Mouse (Mus musculus): Measurements from ENCODE around the gene Slc9a5.
A peak's percentile ranks its signal among the peaks of the same experiment; 100 is the strongest.

Slc9a5 gene

DNA sequence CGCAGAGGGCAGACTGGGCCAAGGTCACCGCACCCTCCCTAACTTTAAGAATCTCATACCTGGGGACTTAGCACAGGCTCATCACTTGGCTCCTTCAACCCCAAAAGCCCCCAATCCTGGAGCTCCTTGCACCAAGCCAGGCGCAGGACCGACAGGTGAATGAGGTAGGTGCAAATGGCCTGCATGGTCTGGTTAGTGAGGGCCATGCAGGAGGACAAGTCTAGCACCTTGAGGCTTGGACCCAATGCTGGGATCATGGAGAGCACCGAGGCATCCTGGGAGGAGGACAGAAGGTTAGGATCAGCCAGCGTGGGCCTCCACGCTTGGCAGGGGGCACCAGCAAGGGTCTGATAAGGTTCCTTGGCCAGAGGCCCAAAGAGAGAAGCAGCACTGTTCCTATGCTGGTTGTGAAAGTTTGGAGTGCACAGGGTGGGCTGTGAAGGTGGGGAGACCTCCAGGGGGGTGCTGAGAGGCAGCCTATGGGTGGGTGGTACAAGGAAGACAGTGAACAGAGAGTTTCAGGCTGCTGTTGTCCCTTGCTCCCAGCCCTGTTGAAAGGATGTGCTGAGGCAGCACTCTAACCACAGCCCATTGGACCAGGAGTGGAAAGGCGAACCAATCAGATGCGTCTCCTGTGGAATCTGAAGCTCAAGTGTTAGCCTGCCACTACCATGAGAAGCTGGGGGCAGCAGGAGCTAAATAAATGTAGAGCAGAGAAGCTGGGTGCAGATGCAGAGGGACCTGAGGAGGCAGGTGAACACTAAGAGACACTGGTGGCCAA lies 34.8 kb upstream of the Slc9a5 start:
- peaks cover 5% of the 10 kb centered on the region for H3K36me3 ChIP-seq (ENCODE audit: control insufficient read depth, insufficient read depth, low read length, poor library complexity, severe bottlenecking)
- DNase-seq (ENCODE audit: low read depth, low spot score), result no peak
- H3K27me3 ChIP-seq (ENCODE audit: control insufficient read depth, insufficient read depth, low read length, poor library complexity, severe bottlenecking), result no peaks in the 10 kb centered on the region

DNA sequence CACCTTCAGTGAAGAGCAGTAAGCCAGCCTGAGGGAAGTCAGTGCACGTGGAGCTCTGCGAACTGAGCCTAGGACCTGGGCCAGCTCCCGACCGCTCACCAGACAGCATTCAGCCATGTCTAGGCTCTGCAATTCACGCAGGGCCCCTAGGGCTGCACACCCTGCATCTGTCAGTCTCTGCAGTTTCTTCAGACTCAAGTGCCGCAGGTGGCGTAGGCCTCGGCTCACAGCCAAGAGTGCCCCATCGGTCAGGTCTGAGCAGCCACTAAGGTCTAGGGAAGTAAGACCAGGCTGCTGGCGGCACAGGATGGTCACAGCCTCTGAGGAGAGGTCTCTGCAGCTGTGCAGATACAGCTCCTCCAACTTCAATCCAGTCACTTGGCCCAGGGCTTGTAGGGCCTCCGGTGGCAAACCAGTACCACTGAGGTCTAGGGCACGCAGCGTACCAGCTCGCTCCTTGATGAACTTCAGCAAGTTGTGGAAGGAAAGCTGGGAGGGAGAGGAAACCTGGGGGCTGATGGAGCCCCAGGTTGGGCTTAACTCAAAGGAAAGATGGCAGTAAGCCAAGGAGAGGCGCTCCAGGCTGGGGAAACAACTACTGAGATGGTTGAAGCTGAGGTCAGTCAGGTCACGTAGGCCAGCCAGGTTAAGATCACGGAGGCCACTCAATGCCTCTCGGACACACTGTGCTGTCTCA lies 33.4 kb upstream of the Slc9a5 start:
- no peaks in the 10 kb centered on the region for H3K27me3 ChIP-seq (ENCODE audit: control insufficient read depth, insufficient read depth, low read length, poor library complexity, severe bottlenecking)
- peaks cover 2% of the 10 kb centered on the region; the same call in 1 of the 2 replicates for H3K36me3 ChIP-seq (ENCODE audit: control insufficient read depth, insufficient read depth, low read length, poor library complexity, severe bottlenecking)
- DNase-seq (ENCODE audit: low read depth, low spot score), result no peak

DNA sequence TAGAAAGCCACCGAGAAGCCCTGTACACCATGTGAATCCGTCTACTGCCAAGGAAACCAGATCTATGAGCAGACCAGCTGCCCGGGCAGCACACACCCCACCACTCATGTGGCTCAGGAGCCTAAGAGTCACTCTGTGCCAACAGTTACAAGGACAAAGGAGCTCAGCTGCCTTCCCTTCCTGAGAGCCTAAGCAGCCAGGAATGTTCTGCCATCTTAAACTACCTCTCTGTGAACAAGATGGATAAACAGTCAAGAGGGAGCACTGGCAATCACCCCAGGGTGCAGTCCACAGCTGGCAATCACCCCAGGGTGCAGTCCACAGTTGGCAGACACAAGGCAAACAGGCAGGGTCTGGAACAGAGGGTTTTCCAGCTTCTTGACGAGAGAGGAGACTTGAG lies 30.7 kb upstream of the Slc9a5 start:
- Histone ChIP-seq H3K27me3 (ENCODE audit: control insufficient read depth, insufficient read depth, low read length, poor library complexity, severe bottlenecking) (no peaks in the 10 kb centered on the region), H3K36me3 (ENCODE audit: control insufficient read depth, insufficient read depth, low read length, poor library complexity, severe bottlenecking) (peaks cover 2% of the 10 kb centered on the region; the same call in 1 of the 2 replicates)
- DNase-seq (ENCODE audit: low read depth, low spot score), result no peak

DNA sequence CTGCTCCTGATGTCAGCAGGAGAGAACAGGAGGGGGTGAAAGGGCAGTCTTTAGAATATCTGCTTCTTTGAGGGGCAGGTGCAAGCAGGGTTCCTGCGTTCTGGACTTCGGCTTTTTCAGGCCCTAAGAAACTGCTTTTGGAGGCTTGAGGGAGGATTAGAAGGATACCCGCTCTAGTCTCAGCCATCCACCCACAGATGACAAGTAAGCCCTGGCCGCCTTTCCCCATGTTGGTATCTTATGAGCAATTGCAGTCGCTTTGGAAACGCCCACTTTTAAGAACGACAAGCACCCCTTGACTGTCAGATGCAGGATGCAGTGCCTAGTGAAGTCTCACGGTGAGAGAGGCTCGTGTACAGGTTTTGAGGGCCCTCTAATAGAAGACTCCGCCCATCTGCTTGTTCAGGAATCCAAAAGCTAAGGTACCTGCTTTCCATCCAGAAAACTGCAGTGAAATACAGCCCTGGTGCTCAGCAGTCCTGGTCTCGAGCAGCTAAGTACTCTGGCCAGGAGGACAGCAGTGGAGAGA lies 29.9 kb upstream of the Slc9a5 start:
- DNase-seq (ENCODE audit: low read depth, low spot score), result no peak
- Histone ChIP-seq H3K36me3 (ENCODE audit: control insufficient read depth, insufficient read depth, low read length, poor library complexity, severe bottlenecking) (peaks cover 2% of the 10 kb centered on the region; the same call in 1 of the 2 replicates), H3K27me3 (ENCODE audit: control insufficient read depth, insufficient read depth, low read length, poor library complexity, severe bottlenecking) (no peaks in the 10 kb centered on the region)

DNA sequence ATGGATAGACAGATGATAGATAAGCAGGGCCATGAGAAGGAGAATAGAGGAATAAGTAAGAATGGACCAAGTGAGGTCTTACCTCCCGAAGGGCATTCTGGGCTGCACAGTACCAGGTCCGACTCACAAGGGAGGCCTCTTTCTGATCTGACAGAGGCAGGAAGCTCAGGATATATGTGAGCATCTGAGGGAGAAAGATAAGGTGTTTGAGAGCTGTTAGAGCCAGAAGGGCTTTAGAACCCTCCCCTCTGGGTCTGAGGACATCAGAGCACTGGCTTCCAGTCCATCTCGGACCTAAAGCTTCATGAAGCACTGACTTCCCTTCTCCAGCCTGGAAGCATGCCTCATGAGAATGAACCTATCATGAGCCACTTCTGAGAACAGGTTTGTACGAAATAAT lies 25.5 kb upstream of the Slc9a5 start:
- DNase-seq (ENCODE audit: low read depth, low spot score), result no peak
- Histone ChIP-seq H3K27me3 (ENCODE audit: control insufficient read depth, insufficient read depth, low read length, poor library complexity, severe bottlenecking) (no peaks in the 10 kb centered on the region), H3K36me3 (ENCODE audit: control insufficient read depth, insufficient read depth, low read length, poor library complexity, severe bottlenecking) (peaks cover 3% of the 10 kb centered on the region)

- Histone ChIP-seq H3K36me3 (ENCODE audit: control insufficient read depth, insufficient read depth, low read length, poor library complexity, severe bottlenecking) (peaks cover 6% of the 10 kb centered on the region), H3K27me3 (ENCODE audit: control insufficient read depth, insufficient read depth, low read length, poor library complexity, severe bottlenecking) (no peaks in the 10 kb centered on the region)
- no peak for DNase-seq (ENCODE audit: low read depth, low spot score)
Observed at GRCm38 (mm10) chr8:105325641-105326093, 23.0 kb upstream of the Slc9a5 start.

- Histone ChIP-seq H3K27me3 (ENCODE audit: control insufficient read depth, insufficient read depth, low read length, poor library complexity, severe bottlenecking) (no peaks in the 10 kb centered on the region), H3K36me3 (ENCODE audit: control insufficient read depth, insufficient read depth, low read length, poor library complexity, severe bottlenecking) (peaks cover 6% of the 10 kb centered on the region)
- peak; percentile 97 for DNase-seq (ENCODE audit: low read depth, low spot score)
Observed at GRCm38 (mm10) chr8:105326141-105326672, 22.4 kb upstream of the Slc9a5 start, which contains the start of the genes Lrrc29 and Tmem208. Lrrc29 (minus strand) TSS chr8:105326278. Tmem208 (plus strand) TSS chr8:105326354.

DNA sequence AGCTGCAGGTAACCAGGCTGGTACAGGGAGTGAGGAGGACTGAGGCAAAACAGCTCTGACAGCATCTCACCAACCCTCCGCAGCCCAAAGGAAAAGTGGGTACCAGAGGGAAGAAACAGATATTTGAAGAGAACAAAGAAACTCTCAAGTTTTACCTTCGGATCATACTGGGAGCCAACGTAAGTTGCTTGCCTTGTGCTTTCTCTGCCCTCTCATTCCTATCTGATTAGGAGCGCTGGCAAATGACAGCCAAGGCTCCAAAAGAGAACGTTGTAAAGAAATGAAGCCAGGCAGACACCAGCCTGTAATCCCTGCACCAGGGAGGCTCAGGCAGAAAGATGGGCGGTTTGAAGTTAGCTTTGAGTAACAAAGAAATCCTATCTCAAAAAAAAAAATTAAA lies 21.7 kb upstream of the Slc9a5 start:
- DNase-seq (ENCODE audit: low read depth, low spot score), result no peak
- H3K27me3 ChIP-seq (ENCODE audit: control insufficient read depth, insufficient read depth, low read length, poor library complexity, severe bottlenecking), result no peaks in the 10 kb centered on the region
- peaks cover 6% of the 10 kb centered on the region for H3K36me3 ChIP-seq (ENCODE audit: control insufficient read depth, insufficient read depth, low read length, poor library complexity, severe bottlenecking)

- no peak for DNase-seq (ENCODE audit: low read depth, low spot score)
- peaks cover 12% of the 10 kb centered on the region for H3K36me3 ChIP-seq (ENCODE audit: control insufficient read depth, insufficient read depth, low read length, poor library complexity, severe bottlenecking)
Observed at GRCm38 (mm10) chr8:105330325-105330724, 18.3 kb upstream of the Slc9a5 start.

GRCm38 (mm10) chr8:105331469-105331868 lies 17.2 kb upstream of the Slc9a5 start:
- H3K27me3 ChIP-seq (ENCODE audit: control insufficient read depth, insufficient read depth, low read length, poor library complexity, severe bottlenecking), result no peaks in the 10 kb centered on the region

More at GRCm38 (mm10) chr8:105330325-105330724, 18.3 kb upstream of the Slc9a5 start:
- no peaks in the 10 kb centered on the region for H3K27me3 ChIP-seq (ENCODE audit: control insufficient read depth, insufficient read depth, low read length, poor library complexity, severe bottlenecking)

GRCm38 (mm10) chr8:105331931-105332330 lies 16.7 kb upstream of the Slc9a5 start:
- DNase-seq (ENCODE audit: low read depth, low spot score), result no peak
- no peaks in the 10 kb centered on the region for H3K27me3 ChIP-seq (ENCODE audit: control insufficient read depth, insufficient read depth, low read length, poor library complexity, severe bottlenecking)
- peaks cover 14% of the 10 kb centered on the region for H3K36me3 ChIP-seq (ENCODE audit: control insufficient read depth, insufficient read depth, low read length, poor library complexity, severe bottlenecking)

More at GRCm38 (mm10) chr8:105331469-105331868, 17.2 kb upstream of the Slc9a5 start:
- DNase-seq (ENCODE audit: low read depth, low spot score), result no peak
- peaks cover 14% of the 10 kb centered on the region for H3K36me3 ChIP-seq (ENCODE audit: control insufficient read depth, insufficient read depth, low read length, poor library complexity, severe bottlenecking)

DNA sequence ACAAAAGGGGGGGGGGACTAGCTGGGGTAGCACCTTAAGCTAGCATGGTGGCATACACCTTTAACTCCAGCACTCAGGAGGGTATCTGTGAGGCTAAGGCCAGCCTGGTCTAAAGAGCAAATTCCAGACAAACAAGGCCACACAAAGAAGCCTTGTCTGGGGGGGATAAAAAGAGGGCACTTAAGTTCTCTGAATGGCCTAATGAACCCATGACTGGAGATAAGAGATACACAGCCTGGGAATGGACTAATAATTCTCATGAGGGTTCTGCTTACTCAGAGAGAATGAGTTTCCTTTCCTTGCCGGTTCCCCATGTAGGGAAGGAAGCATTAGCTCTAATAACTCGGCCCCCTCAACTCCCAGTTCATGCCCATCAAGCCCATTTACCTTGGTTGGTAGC lies 16.1 kb upstream of the Slc9a5 start:
- no peak for DNase-seq (ENCODE audit: low read depth, low spot score)
- H3K36me3 ChIP-seq (ENCODE audit: control insufficient read depth, insufficient read depth, low read length, poor library complexity, severe bottlenecking), result peaks cover 18% of the 10 kb centered on the region
- H3K27me3 ChIP-seq (ENCODE audit: control insufficient read depth, insufficient read depth, low read length, poor library complexity, severe bottlenecking), result no peaks in the 10 kb centered on the region

DNA sequence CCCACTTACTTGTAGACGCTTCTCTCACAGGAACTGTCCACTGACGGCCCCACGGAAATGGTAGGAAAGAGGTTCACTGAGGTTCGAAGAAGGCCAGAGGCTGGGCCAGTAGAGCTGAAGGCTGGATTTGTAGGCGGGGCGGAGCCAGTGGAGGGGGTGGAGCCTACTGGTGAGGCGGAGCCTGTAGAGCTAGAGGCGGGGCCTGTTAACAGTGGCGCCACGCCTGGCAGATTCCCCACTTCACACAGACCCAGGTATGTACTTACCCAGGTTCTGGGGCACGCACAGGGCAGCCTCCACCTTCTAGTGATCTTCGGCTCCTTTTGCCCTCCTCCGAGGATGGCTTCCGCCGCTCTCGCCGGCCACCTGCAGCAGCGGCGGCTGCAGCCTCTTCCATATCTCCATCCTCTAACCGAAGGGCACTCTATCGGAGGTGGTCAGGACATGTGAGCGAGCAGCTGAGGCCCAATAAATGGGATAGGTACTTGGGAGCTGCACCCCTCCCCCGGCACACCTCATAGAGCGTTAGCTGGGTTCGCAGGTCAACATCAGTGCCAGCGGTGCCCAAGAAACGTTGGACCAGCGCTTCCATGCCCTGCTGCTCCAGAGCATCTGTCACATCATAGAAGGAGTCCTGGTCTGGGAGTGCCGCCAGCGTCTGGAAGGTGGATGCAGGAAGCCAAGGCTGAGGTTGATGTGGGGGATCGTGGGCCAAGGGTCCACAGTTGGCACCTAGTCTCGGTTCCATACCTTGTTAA lies 12.1 kb upstream of the Slc9a5 start:
- H3K27me3 ChIP-seq (ENCODE audit: control insufficient read depth, insufficient read depth, low read length, poor library complexity, severe bottlenecking), result no peaks in the 10 kb centered on the region
- H3K36me3 ChIP-seq (ENCODE audit: control insufficient read depth, insufficient read depth, low read length, poor library complexity, severe bottlenecking), result peaks cover 13% of the 10 kb centered on the region
- no peak for DNase-seq (ENCODE audit: low read depth, low spot score)

DNA sequence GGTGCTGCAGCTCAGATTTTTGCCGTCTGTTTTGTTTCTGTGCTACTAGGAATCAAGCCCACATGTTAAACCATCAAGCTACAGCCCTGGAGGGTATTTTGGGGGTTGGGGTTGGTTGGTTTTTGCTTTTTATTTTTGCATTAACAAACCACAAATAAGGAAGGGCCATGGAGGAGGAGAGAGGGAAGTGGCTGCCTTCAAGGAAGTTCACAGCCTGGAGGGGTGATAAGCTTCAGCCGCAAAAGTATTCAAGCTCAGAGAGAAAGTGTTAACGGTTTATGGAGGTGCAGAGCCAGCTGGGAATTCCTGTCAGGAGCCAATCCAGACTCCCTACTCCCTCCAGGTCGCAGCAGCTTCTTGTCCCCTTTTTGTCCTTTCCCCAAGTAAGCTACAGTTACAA lies 9.7 kb upstream of the Slc9a5 start:
- H3K36me3 ChIP-seq (ENCODE audit: control insufficient read depth, insufficient read depth, low read length, poor library complexity, severe bottlenecking), result peaks cover 9% of the 10 kb centered on the region
- no peaks in the 10 kb centered on the region for H3K27me3 ChIP-seq (ENCODE audit: control insufficient read depth, insufficient read depth, low read length, poor library complexity, severe bottlenecking)
- DNase-seq (ENCODE audit: low read depth, low spot score), result no peak
